Mouse (Mus musculus): Measurements from ENCODE around the gene Slc16a13. TPM values are rescaled to one million over a fixed set of nuclear protein-coding genes. Genes with fewer than 3 reads are reported as not detected.
A peak's percentile ranks its signal among the peaks of the same experiment; 100 is the strongest.

Slc16a13 gene
- polyA plus RNA-seq, 1 experiment: 6.1 TPM

DNA sequence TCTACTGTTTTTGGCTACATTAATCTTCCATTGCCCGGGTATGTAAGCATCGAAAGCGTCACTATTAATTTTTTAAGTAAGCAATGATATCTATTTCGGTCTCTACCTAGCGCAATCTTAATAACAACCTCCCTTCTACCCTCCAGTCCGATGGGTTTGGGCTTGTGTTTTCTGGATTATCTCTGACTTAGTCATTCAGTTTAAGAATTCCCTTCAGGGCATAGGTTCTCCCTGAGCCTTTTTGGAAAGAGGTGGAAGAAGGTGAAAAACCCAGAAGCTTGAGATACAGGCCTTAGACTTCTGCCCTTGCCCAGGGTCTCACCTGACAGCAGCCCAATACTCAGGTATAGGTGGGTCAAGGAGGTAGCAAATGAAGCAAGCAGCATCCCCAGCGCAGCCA lies 991 bp downstream of the Slc16a13 start:
- 84% methylated on average over 7 of the region's 7 CpGs for WGBS
- peak overlapping the region; percentile 51; the same call in 1 of the 2 replicates for H3K4me3 ChIP-seq (ENCODE audit: control insufficient read depth, insufficient read depth, low read length)
- no peak overlapping the region for H3K27ac ChIP-seq (ENCODE audit: control insufficient read depth, insufficient read depth, low read length)
- TF ChIP-seq CTCF (IDR thresholded peaks at IDR 0.05; ENCODE audit: borderline replicate concordance, control insufficient read depth, extremely low read depth, insufficient read depth, low read length, poor library complexity) (no peak), POLR2A (IDR thresholded peaks at IDR 0.05; ENCODE audit: control insufficient read depth, extremely low read depth, insufficient read depth, low read length, poor library complexity) (no peak)
- H3K36me3 ChIP-seq (ENCODE audit: control insufficient read depth, insufficient read depth, low read length): no peaks in the 10 kb centered on the region
- H3K4me1 ChIP-seq (replicated peaks; ENCODE audit: control insufficient read depth, insufficient read depth, low read length): peaks cover 20% of the 10 kb centered on the region
- H3K27me3 ChIP-seq (ENCODE audit: control insufficient read depth, insufficient read depth, low read length): peaks cover 9% of the 10 kb centered on the region
- no peak for DNase-seq

- peaks cover 17% of the 10 kb centered on the region for H3K4me1 ChIP-seq (replicated peaks; ENCODE audit: control insufficient read depth, insufficient read depth, low read length)
Observed at GRCm38 (mm10) chr11:70218741-70219470, 2.0 kb downstream of the Slc16a13 start.

DNA sequence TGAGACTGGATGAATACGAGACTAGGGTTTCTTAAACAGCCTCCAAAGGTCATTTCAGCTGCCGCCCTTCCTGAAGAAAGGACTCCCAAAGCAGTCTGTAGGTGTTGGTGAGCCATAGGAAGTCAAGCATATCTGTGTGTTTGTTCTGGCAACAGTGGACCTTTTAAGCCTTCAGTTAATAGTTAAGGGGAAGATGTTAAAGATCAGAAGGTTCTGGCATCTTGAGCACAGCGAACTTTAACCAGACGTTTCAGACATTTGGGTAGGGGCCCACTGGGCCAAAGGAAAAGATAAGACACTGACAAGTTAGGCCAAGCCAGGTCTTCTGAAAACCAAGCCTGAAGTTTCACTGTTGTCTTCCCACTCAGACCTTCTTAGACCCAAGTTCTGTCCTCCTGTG lies 2.8 kb downstream of the Slc16a13 start:
- H3K27ac ChIP-seq (ENCODE audit: control insufficient read depth, insufficient read depth, low read length): no peak overlapping the region
- no peak overlapping the region for H3K4me3 ChIP-seq (ENCODE audit: control insufficient read depth, insufficient read depth, low read length)
- H3K4me1 ChIP-seq (replicated peaks; ENCODE audit: control insufficient read depth, insufficient read depth, low read length): peaks cover 11% of the 10 kb centered on the region
- TF ChIP-seq POLR2A (IDR thresholded peaks at IDR 0.05; ENCODE audit: control insufficient read depth, extremely low read depth, insufficient read depth, low read length, poor library complexity) (no peak), CTCF (IDR thresholded peaks at IDR 0.05; ENCODE audit: borderline replicate concordance, control insufficient read depth, extremely low read depth, insufficient read depth, low read length, poor library complexity) (no peak)
- H3K36me3 ChIP-seq (ENCODE audit: control insufficient read depth, insufficient read depth, low read length): no peaks in the 10 kb centered on the region
- no peak for DNase-seq
- 96% methylated on average over 4 of the region's 4 CpGs for WGBS
- H3K27me3 ChIP-seq (ENCODE audit: control insufficient read depth, insufficient read depth, low read length): peaks cover 12% of the 10 kb centered on the region

More at GRCm38 (mm10) chr11:70218741-70219470, 2.0 kb downstream of the Slc16a13 start:
- no peak for TF ChIP-seq POLR2A (IDR thresholded peaks at IDR 0.05; ENCODE audit: control insufficient read depth, extremely low read depth, insufficient read depth, low read length, poor library complexity)
- TF ChIP-seq CTCF (IDR thresholded peaks at IDR 0.05; ENCODE audit: borderline replicate concordance, control insufficient read depth, extremely low read depth, insufficient read depth, low read length, poor library complexity): no peak
- H3K27ac ChIP-seq (ENCODE audit: control insufficient read depth, insufficient read depth, low read length): no peak overlapping the region
- H3K4me3 ChIP-seq (ENCODE audit: control insufficient read depth, insufficient read depth, low read length): no peak overlapping the region
- peaks cover 9% of the 10 kb centered on the region for H3K27me3 ChIP-seq (ENCODE audit: control insufficient read depth, insufficient read depth, low read length)
- H3K36me3 ChIP-seq (ENCODE audit: control insufficient read depth, insufficient read depth, low read length): no peaks in the 10 kb centered on the region
- 96% methylated on average over 15 of the region's 15 CpGs for WGBS
- DNase-seq: no peak

- Histone ChIP-seq H3K4me1 (replicated peaks; ENCODE audit: control insufficient read depth, insufficient read depth, low read length) (peaks cover 9% of the 10 kb centered on the region), H3K4me3 (ENCODE audit: control insufficient read depth, insufficient read depth, low read length) (no peak overlapping the region), H3K27ac (ENCODE audit: control insufficient read depth, insufficient read depth, low read length) (no peak overlapping the region), H3K27me3 (ENCODE audit: control insufficient read depth, insufficient read depth, low read length) (peaks cover 12% of the 10 kb centered on the region), H3K36me3 (ENCODE audit: control insufficient read depth, insufficient read depth, low read length) (no peaks in the 10 kb centered on the region)
- DNase-seq: no peak
- 95% methylated on average over 3 of the region's 3 CpGs for WGBS
- no peak for TF ChIP-seq CTCF (IDR thresholded peaks at IDR 0.05; ENCODE audit: borderline replicate concordance, control insufficient read depth, extremely low read depth, insufficient read depth, low read length, poor library complexity)
- TF ChIP-seq POLR2A (IDR thresholded peaks at IDR 0.05; ENCODE audit: control insufficient read depth, extremely low read depth, insufficient read depth, low read length, poor library complexity): no peak
Observed at GRCm38 (mm10) chr11:70216103-70216502, 4.8 kb downstream of the Slc16a13 start.

- WGBS: 46% methylated on average over 22 of the region's 22 CpGs
- H3K4me1 ChIP-seq (replicated peaks; ENCODE audit: control insufficient read depth, insufficient read depth, low read length): peaks cover 4% of the 10 kb centered on the region
- DNase-seq: no peak
- no peak overlapping the region for H3K27ac ChIP-seq (ENCODE audit: control insufficient read depth, insufficient read depth, low read length)
- no peak overlapping the region for H3K4me3 ChIP-seq (ENCODE audit: control insufficient read depth, insufficient read depth, low read length)
- H3K27me3 ChIP-seq (ENCODE audit: control insufficient read depth, insufficient read depth, low read length): peaks cover 12% of the 10 kb centered on the region
- TF ChIP-seq POLR2A (IDR thresholded peaks at IDR 0.05; ENCODE audit: control insufficient read depth, extremely low read depth, insufficient read depth, low read length, poor library complexity) (no peak), CTCF (IDR thresholded peaks at IDR 0.05; ENCODE audit: borderline replicate concordance, control insufficient read depth, extremely low read depth, insufficient read depth, low read length, poor library complexity) (no peak)
- H3K36me3 ChIP-seq (ENCODE audit: control insufficient read depth, insufficient read depth, low read length): no peaks in the 10 kb centered on the region
Observed at GRCm38 (mm10) chr11:70215301-70215700, 5.6 kb downstream of the Slc16a13 start.

- Histone ChIP-seq H3K4me3 (ENCODE audit: control insufficient read depth, insufficient read depth, low read length) (no peak overlapping the region), H3K36me3 (ENCODE audit: control insufficient read depth, insufficient read depth, low read length) (no peaks in the 10 kb centered on the region), H3K27me3 (ENCODE audit: control insufficient read depth, insufficient read depth, low read length) (peaks cover 12% of the 10 kb centered on the region), H3K27ac (ENCODE audit: control insufficient read depth, insufficient read depth, low read length) (no peak overlapping the region), H3K4me1 (replicated peaks; ENCODE audit: control insufficient read depth, insufficient read depth, low read length) (no peaks in the 10 kb centered on the region)
- whole genome bisulfite sequencing: 21% methylated on average over 18 of the region's 18 CpGs
- TF ChIP-seq POLR2A (IDR thresholded peaks at IDR 0.05; ENCODE audit: control insufficient read depth, extremely low read depth, insufficient read depth, low read length, poor library complexity) (no peak), CTCF (IDR thresholded peaks at IDR 0.05; ENCODE audit: borderline replicate concordance, control insufficient read depth, extremely low read depth, insufficient read depth, low read length, poor library complexity) (no peak)
- no peak for DNase-seq
Observed at GRCm38 (mm10) chr11:70214856-70215209, 6.0 kb downstream of the Slc16a13 start.

Measured in thymus, adult 2 months (tissue).